Mouse (Mus musculus) liver, adult 2 months (tissue): Measurements from ENCODE around the gene Lrrc45.

Experiments used
- CTCF ChIP-seq: fragments of 200-500 bp; IDR thresholded peaks from 2 replicates; pipeline ENCODE4 v1.5.1; 2011; ENCODE audit warnings: low read depth, low read length, control low read depth
- POLR2A ChIP-seq: fragments of 200-500 bp; IDR thresholded peaks from 2 replicates; pipeline ENCODE4 v1.6.1; 2011; ENCODE audit warnings: low read length, control low read depth; ENCODE audit not compliant: insufficient read depth; ENCODE audit errors: extremely low read depth

DNA sequence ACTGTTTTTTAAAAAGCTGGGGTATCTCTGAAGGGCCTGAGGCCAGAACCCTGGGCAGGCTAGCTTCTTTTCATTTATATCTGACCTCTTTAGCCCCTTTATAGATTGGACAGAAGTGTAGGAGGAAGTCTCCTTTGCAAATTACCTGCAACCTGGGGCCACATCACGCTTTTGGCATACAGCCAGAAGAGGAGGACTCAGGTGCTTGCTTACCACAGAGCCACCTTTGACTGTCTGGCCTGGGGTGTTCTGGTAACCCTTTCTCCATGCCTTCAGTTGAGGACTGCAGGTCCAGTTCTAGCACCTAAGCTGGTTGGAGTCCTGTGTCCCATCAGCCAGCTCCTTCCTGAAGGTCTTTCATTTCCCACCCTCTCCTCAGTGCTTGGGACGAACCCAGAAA, 4.2 kb upstream of the Lrrc45 start:
- TF ChIP-seq POLR2A (no peak), CTCF (no peak)
